Mouse (Mus musculus): ENCODE measurements around the gene Cpne8.

Cpne8 gene

GRCm38 (mm10) chr15:90678985-90679759 is at the start of gene Cpne8:
Cpne8 (minus strand) TSS chr15:90679432.
- in situ Hi-C loops (cut with MboI, MseI): no loop called here

DNA sequence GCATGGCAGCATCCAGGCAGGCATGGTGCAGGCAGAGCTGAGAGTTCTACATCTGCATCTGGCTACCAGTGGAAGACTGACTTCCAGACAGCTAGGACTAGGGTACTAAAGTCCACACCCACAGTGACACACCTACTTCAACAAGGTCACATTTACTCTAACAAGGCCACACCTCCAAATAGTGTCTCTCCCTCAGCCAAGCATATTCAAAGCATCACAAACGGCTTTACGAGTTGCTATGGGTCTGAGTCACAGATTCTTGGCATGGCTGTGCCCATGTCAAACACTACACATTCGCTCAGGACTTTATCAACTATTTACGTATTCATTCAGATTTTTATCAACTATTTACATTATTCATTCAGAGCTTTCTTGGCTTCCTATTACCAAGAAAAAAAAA is 38.5 kb upstream of the Cpne8 start:
- in situ Hi-C loops (cut with MboI, MseI): no loop called here

DNA sequence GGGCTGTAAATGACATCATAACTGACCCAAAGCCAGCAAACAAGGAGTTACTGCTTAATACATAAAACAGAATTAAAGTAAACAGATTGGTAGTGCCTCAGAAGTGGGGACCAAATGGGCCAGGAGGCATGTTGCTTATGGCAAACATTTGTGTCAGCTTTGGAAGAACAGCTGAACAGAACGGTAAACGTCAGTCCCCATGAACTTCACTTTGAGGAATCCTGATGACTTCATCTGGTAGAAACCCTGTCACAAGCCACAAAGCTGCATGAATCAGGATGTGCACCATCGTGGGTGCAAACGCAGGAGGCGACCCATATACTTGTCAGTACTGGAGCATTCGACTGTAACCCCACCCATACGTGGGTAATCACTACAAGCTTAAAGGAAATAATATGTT is 30.1 kb upstream of the Cpne8 start:
- in situ Hi-C loops (cut with MboI, MseI): no loop called here

DNA sequence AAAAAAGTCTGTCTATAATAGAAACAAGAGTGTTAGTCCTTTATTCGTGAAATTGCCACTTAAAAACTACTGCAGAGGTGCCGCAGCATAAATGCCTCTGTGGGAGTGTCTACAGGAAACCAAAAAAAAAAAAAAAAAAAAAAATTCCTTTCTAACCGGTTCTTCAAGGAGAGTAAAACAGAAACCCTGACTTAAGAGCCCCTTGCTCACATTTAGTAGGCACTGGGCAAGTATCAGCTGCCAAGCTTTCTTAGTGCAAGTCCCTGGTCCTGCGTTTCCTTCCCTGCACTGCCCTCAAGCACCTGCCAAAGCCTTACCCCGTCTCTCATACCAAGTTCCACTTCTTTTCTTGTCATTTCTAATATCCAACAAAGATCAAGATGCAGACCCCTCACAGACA is 25.1 kb upstream of the Cpne8 start:
- in situ Hi-C loops (cut with MboI, MseI): no loop called here

GRCm38 (mm10) chr15:90703502-90704232 is 24.4 kb upstream of the Cpne8 start:
- in situ Hi-C loops (cut with MboI, MseI): no loop called here

- in situ Hi-C loops (cut with MboI, MseI): no loop called here
Measured at GRCm38 (mm10) chr15:90686770-90687169, 7.5 kb upstream of the Cpne8 start.

DNA sequence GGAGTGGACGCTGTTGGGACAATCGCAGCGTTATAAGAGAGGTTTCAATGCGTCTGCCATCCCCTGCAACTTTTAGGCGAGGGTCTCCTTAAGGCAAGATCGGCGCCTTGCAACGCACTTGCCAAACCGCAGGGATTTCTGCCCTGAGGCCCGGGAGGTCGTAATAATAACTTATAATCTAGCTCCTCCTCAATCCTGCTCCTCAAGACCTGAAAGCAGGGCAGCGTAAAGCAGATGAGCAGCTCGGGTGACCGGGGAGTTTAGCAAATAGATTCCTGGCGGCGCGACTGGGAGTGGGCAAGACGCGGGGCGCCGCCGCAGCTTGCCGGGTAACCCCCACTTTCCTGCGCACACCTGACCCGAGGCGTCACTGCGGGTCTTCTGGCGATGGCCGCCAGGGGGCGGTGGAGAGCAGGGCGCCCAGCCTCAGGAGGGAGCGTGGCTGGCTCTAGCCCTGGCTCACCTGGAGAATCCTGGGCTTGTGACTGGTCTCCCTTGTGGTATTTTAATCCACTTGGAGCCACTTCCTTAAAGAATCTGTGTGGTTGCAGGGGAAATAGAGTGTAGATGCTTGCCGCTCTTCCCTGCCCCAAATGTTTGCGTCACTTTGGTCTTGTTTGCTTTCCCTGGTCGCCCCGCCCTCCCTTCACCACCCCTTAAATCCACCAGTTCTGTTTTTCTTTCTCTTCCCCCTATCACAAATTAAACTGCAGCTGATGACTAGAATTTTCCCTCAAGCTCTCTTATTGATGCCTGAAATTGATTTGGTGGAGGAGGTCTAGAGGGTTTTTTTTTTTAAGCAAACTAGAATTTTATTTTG is 738 bp upstream of the Cpne8 start:
- in situ Hi-C loops (cut with MboI, MseI): no loop called here

GRCm38 (mm10) chr15:90678488-90678887 is 744 bp downstream of the Cpne8 start:
- in situ Hi-C loops (cut with MboI, MseI): no loop called here

DNA sequence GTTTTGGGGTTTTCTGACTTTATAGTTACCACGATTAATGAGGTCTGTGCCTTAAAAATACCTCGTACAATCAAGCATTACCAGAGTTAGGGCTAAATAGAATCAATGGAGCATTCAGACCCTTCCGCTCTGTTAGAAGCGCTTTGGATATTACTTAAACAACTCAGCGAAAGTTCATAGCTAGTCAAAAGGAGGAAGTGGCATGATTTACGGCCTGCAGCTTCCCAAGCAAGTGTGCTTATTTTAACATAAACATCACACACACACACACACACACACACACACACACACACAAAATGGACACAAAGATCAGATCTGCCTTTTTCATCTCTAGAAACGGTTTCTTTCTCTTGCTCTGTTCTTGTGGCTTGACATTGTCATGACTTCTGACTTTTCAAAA is 9.7 kb downstream of the Cpne8 start:
- in situ Hi-C loops (cut with MboI, MseI): no loop called here

GRCm38 (mm10) chr15:90666893-90667292 is 12.3 kb downstream of the Cpne8 start:
- in situ Hi-C loops (cut with MboI, MseI): no loop called here

- in situ Hi-C loops (cut with MboI, MseI): no loop called here
Measured at GRCm38 (mm10) chr15:90664615-90665014, 14.6 kb downstream of the Cpne8 start.

- in situ Hi-C loops (cut with MboI, MseI): no loop called here
Measured at GRCm38 (mm10) chr15:90663631-90664030, 15.6 kb downstream of the Cpne8 start.

- in situ Hi-C loops (cut with MboI, MseI): no loop called here
Measured at GRCm38 (mm10) chr15:90660723-90661122, 18.5 kb downstream of the Cpne8 start.

DNA sequence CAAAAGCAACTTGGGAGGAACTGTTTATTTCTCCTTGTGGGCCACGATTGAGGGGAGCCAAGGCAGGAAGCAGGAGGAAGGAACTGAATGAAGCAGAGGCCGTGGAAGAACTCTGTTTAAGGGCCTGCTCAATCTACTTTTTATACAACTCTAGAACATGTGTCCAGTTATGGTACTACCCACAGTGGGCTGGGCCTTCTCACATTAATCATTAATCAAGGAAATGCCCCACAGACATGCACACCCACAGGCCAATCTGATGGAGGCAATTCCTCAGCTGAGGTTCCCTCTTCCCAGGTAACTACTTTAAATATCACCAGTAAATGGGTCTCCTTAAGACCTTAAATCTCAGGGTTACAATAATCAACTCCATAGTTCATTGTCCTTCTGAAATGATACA is 21.2 kb downstream of the Cpne8 start:
- in situ Hi-C loops (cut with MboI, MseI): no loop called here

GRCm38 (mm10) chr15:90656521-90656920 is 22.7 kb downstream of the Cpne8 start:
- in situ Hi-C loops (cut with MboI, MseI): no loop called here

DNA sequence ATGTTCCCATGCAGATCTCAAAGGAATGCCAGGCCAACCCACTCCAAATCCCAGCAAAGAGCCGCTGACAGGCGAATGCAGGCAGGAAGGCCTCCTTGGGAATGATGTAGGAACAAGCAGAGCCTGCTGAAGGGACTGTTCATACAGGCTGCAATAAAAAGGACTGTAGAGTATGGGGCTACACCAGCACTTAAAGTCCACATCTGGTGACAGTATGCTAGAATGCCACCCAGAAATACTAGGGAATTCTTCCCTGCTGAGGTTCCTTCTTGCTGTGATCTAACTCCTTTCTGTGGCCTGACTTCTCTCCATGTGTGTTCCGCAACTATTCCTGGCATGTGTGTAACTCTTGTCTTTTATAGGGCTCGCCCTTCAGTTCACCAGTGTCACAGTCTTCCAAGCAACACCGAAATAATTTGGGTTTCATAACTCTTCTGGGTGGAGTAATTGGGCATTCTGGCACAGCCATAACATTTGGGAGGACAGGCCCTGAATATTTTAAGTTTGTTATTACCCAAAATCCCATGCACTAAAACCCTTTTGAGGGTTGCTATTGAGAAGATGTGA is 32.1 kb downstream of the Cpne8 start:
- in situ Hi-C loops (cut with MboI, MseI): no loop called here

DNA sequence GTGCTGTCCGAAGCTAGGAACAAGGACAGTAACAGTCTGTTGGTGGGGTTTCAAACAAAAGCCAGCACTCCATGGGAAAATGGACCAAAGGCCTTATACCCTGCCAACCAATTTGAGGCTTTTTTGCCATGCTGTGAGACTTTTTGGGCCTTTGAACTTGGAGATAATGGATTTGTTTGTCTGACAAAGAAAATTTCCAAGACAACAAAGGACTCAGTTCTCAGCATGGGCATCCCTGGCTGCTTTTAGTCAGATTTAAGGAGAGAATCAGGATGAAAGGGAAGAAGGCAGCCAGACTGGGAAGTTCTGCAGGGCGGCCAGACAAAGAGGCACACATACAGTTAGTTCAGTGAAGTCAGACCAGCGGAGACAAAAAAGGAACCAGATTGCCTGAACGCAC is 32.9 kb downstream of the Cpne8 start:
- in situ Hi-C loops (cut with MboI, MseI): no loop called here

DNA sequence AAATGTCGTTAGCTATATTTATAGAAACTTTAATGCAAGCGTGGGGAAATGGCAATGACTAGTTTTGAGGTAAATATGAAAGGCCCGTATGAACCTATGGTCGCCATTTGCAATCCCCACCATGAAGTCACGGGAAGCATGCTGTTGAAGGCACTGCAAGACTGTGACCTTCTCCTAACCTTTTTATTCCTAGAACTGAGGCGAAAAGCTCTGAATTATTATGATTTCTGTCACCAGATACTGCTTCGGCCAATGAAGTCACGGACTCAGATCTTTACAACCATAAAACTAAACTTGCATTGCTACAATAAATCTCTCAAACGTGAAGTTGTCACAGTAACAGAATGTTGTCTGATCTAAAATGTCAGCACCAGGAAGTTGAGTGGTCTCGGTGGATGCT is 33.4 kb downstream of the Cpne8 start:
- in situ Hi-C loops (cut with MboI, MseI): no loop called here

- in situ Hi-C loops (cut with MboI, MseI): no loop called here
Measured at GRCm38 (mm10) chr15:90624201-90624600, 55.0 kb downstream of the Cpne8 start.

GRCm38 (mm10) chr15:90622005-90622404 is 57.2 kb downstream of the Cpne8 start:
- in situ Hi-C loops (cut with MboI, MseI): no loop called here

- in situ Hi-C loops (cut with MboI, MseI): no loop called here
Measured at GRCm38 (mm10) chr15:90619736-90620135, 59.5 kb downstream of the Cpne8 start.
